Mouse (Mus musculus) myocyte (in vitro differentiated cells): ENCODE results near the gene Cd2ap. TPM values are rescaled to one million over a fixed set of nuclear protein-coding genes. Genes with fewer than 3 reads are reported as not detected.

ENCODE experiments used
- H3K27me3 ChIP-seq: one replicate; pipeline ENCODE4 v1.6.1; 2011; ENCODE audit not compliant: control insufficient read depth, insufficient read depth, insufficient read length
- H3K36me3 ChIP-seq: one replicate; pipeline ENCODE4 v1.6.1; 2011; ENCODE audit not compliant: control insufficient read depth, insufficient read depth
- H3K4me2 ChIP-seq: one replicate; pipeline ENCODE4 v1.6.1; 2011; ENCODE audit warnings: low read depth, control low read depth
- H3K4me3 ChIP-seq: one replicate; pipeline ENCODE4 v1.5.1; 2011; ENCODE audit warnings: mild to moderate bottlenecking, control low read depth, moderate library complexity
- H3K79me2 ChIP-seq: one replicate; pipeline ENCODE4 v1.6.1; 2011; ENCODE audit not compliant: control insufficient read depth, insufficient read depth
- H3ac ChIP-seq: one replicate; pipeline ENCODE4 v1.6.1; 2011; ENCODE audit not compliant: control insufficient read depth, insufficient read length
- CEBPB ChIP-seq: IDR thresholded peaks from 2 replicates; pipeline ENCODE4 v1.6.1; 2011; ENCODE audit warnings: mild to moderate bottlenecking, moderate library complexity; ENCODE audit not compliant: poor library complexity, insufficient read depth, severe bottlenecking
- E2F4 ChIP-seq: IDR thresholded peaks from one replicate; pipeline ENCODE4 v1.6.1; 2011; ENCODE audit warnings: mild to moderate bottlenecking, control low read depth, moderate library complexity; ENCODE audit not compliant: insufficient read depth
- MAX ChIP-seq: IDR thresholded peaks from one replicate; pipeline ENCODE4 v1.6.1; 2011; ENCODE audit warnings: low read depth, mild to moderate bottlenecking, control low read depth
- MYOD1 ChIP-seq, 3 experiments: IDR thresholded peaks; one replicate each; pipeline ENCODE4 v1.6.1; 2011; ENCODE audit warnings: control low read depth in 2 of 3, low read depth in 2 of 3, mild to moderate bottlenecking in 2 of 3, moderate library complexity in 1 of 3; ENCODE audit not compliant: insufficient read length in 2 of 3, control insufficient read depth in 1 of 3
- MYOG ChIP-seq, 3 experiments: IDR thresholded peaks; one replicate each; pipeline ENCODE4 v1.6.1; 2011; ENCODE audit warnings: control low read depth in 2 of 3, low read depth in 2 of 3, mild to moderate bottlenecking in 2 of 3; ENCODE audit not compliant: insufficient read length in 2 of 3, control insufficient read depth in 1 of 3, insufficient read depth in 1 of 3
- POLR2A ChIP-seq: IDR thresholded peaks from one replicate; pipeline ENCODE4 v1.6.1; 2011; ENCODE audit warnings: low read depth, mild to moderate bottlenecking, control low read depth, moderate library complexity; ENCODE audit not compliant: insufficient read length
- POLR2AphosphoS2 ChIP-seq: IDR thresholded peaks from one replicate; pipeline ENCODE4 v1.6.1; 2011; ENCODE audit warnings: low read depth, control low read depth; ENCODE audit not compliant: insufficient read length
- REST ChIP-seq: IDR thresholded peaks from one replicate; pipeline ENCODE4 v1.6.1; 2011; ENCODE audit warnings: mild to moderate bottlenecking, control low read depth, moderate library complexity; ENCODE audit not compliant: insufficient read depth, insufficient read length
- SRF ChIP-seq: IDR thresholded peaks from one replicate; pipeline ENCODE4 v1.6.1; 2011; ENCODE audit warnings: low read depth; ENCODE audit not compliant: control insufficient read depth, insufficient read length
- TCF12 ChIP-seq: IDR thresholded peaks from one replicate; pipeline ENCODE4 v1.6.1; 2011; ENCODE audit warnings: mild to moderate bottlenecking, control low read depth; ENCODE audit not compliant: poor library complexity, insufficient read depth, severe bottlenecking
- TCF3 ChIP-seq: IDR thresholded peaks from one replicate; pipeline ENCODE4 v1.6.1; 2011; ENCODE audit warnings: low read depth, control low read depth; ENCODE audit not compliant: insufficient read length
- USF1 ChIP-seq: IDR thresholded peaks from one replicate; pipeline ENCODE4 v1.6.1; 2011; ENCODE audit warnings: low read depth, mild to moderate bottlenecking, control low read depth, moderate library complexity
- polyA plus RNA-seq: library from polyadenylated mRNA; unstranded; fragments of >200 nt; fragmentation: generic; extraction: Trizol; gene quantifications from one replicate; pipeline ENCODE4 v1.2.1, GENCODE M21; 2012; ENCODE audit warnings: missing spikeins

Gene Cd2ap
- 2.3 TPM for polyA plus RNA-seq

- Histone ChIP-seq H3K4me2 (peak within 1 kb of the TSS; percentile 87), H3K79me2 (peaks cover 41% of the 10 kb centered on the region), H3K36me3 (no peaks in the 10 kb centered on the region), H3K4me3 (peak within 1 kb of the TSS; percentile 67), H3ac (peak within 1 kb of the TSS; percentile 94), H3K27me3 (no peaks in the 10 kb centered on the region)
- TF ChIP-seq TCF3 (peak; percentile 44), MYOG (IDR thresholded peaks at IDR 0.05; ENCODE audit: control insufficient read depth in 1 of 3, insufficient read depth in 1 of 3, insufficient read length in 2 of 3, low read depth in 2 of 3) (peak in 2 of 3 experiments; percentile 69 to 81), MYOD1 (IDR thresholded peaks at IDR 0.05; ENCODE audit: control insufficient read depth in 1 of 3, insufficient read length in 2 of 3, low read depth in 2 of 3) (peak in 2 of 3 experiments; percentile 64 to 87), TCF12 (no peak), REST (no peak), CEBPB (no peak), USF1 (no peak), SRF (no peak), POLR2A (peak; percentile 80), POLR2AphosphoS2 (peak; percentile 86), E2F4 (no peak), MAX (no peak)
Observed at GRCm38 (mm10) chr17:42876001-42876903, at the start of gene Cd2ap. Gene Cd2ap (minus strand): TSS chr17:42876665.

DNA sequence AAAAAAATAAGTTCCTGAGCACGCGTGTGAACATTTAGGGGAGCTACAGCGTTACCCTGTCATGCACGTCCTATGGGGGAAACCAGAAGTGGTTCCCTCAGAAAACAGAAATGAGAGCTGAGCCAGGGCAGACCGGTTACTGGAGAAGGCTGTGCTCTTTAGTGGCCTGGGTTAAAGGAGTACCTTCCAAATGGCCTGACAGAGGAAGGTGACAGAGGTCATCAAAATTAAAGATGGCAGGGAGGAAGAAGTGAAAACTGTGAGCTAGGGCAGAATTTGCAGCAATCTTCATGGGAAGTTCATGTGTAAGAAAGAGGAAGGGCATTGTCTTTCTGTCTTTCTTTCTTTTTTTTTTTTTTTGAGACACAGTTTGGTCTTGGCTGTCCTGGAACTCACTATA, 48.3 kb upstream of the Cd2ap start:
- H3K79me2 ChIP-seq: no peaks in the 10 kb centered on the region
- TF ChIP-seq POLR2A: no peak
- TF ChIP-seq CEBPB: no peak
- TF ChIP-seq TCF12: no peak
- TF ChIP-seq USF1: no peak
- no peak for TF ChIP-seq REST
- no peak for TF ChIP-seq TCF3
- TF ChIP-seq POLR2AphosphoS2: no peak
- TF ChIP-seq MYOD1 (IDR thresholded peaks at IDR 0.05; ENCODE audit: control insufficient read depth in 1 of 3, insufficient read length in 2 of 3, low read depth in 2 of 3): no peak
- no peak for TF ChIP-seq MAX
- no peaks in the 10 kb centered on the region for H3K27me3 ChIP-seq
- H3K36me3 ChIP-seq: no peaks in the 10 kb centered on the region
- no peak overlapping the region for H3K4me2 ChIP-seq
- H3K4me3 ChIP-seq: no peak overlapping the region
- H3ac ChIP-seq: no peak overlapping the region

DNA sequence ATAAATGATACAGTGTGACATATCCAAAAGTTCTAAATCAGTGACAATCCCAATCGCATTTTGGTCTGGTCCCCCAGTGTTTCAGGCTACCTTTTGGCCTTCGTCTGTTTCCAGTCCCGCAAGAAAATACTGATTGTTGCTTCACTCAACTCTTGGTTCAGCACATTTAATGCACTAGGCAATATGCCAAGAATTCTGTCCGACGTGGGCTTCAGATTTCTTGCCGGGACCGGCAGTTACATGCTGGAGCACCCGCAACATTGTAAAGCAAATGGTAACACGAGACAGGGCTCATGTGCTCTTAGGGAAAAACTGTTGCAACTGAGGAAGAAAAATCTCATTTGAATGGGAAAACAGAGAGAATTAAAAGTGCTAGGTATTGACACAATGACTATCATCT, 42.3 kb upstream of the Cd2ap start:
- H3K36me3 ChIP-seq: no peaks in the 10 kb centered on the region
- H3K4me2 ChIP-seq: no peak overlapping the region
- H3K4me3 ChIP-seq: no peak overlapping the region
- TF ChIP-seq E2F4 (no peak), TCF12 (no peak), USF1 (no peak), TCF3 (no peak), MAX (no peak), REST (no peak), CEBPB (no peak), MYOD1 (IDR thresholded peaks at IDR 0.05; ENCODE audit: control insufficient read depth in 1 of 3, insufficient read length in 2 of 3, low read depth in 2 of 3) (no peak), MYOG (IDR thresholded peaks at IDR 0.05; ENCODE audit: control insufficient read depth in 1 of 3, insufficient read depth in 1 of 3, insufficient read length in 2 of 3, low read depth in 2 of 3) (no peak), POLR2AphosphoS2 (no peak)
- no peaks in the 10 kb centered on the region for H3K27me3 ChIP-seq
- no peaks in the 10 kb centered on the region for H3K79me2 ChIP-seq
- no peak overlapping the region for H3ac ChIP-seq

GRCm38 (mm10) chr17:42914726-42915125, 38.3 kb upstream of the Cd2ap start:
- H3K79me2 ChIP-seq: no peaks in the 10 kb centered on the region
- H3K4me2 ChIP-seq: no peak overlapping the region
- no peak overlapping the region for H3K4me3 ChIP-seq
- H3K36me3 ChIP-seq: no peaks in the 10 kb centered on the region
- no peak overlapping the region for H3ac ChIP-seq
- no peak for TF ChIP-seq MYOD1 (IDR thresholded peaks at IDR 0.05; ENCODE audit: control insufficient read depth in 1 of 3, insufficient read length in 2 of 3, low read depth in 2 of 3)
- no peak for TF ChIP-seq TCF12
- TF ChIP-seq USF1: no peak
- no peak for TF ChIP-seq REST
- no peak for TF ChIP-seq CEBPB
- TF ChIP-seq SRF: no peak
- no peak for TF ChIP-seq POLR2A
- no peak for TF ChIP-seq E2F4
- no peaks in the 10 kb centered on the region for H3K27me3 ChIP-seq

DNA sequence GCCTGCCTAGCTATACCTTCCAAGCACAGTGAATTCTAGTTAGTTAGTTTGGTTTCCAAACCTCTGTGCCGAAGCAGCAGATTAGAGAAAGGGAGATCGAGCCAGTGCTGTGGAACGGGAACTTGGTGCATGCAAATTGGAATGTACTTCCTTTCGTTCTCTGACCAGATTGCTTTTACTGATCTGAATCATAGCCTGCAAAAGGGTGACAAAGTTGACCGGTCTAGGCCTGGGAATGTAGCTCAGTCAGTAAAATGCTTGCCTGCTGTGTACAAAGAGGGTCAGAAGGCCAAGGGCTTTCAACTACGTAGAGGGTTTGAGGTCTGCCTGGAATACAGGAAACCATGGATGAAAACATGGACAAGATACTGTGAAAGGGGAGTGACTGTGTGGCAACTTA, 35.7 kb upstream of the Cd2ap start:
- no peaks in the 10 kb centered on the region for H3K79me2 ChIP-seq
- H3K36me3 ChIP-seq: no peaks in the 10 kb centered on the region
- H3K4me3 ChIP-seq: no peak overlapping the region
- no peaks in the 10 kb centered on the region for H3K27me3 ChIP-seq
- no peak for TF ChIP-seq REST
- TF ChIP-seq USF1: no peak
- TF ChIP-seq MYOD1 (IDR thresholded peaks at IDR 0.05; ENCODE audit: control insufficient read depth in 1 of 3, insufficient read length in 2 of 3, low read depth in 2 of 3): no peak
- TF ChIP-seq SRF: no peak
- no peak for TF ChIP-seq TCF3
- TF ChIP-seq CEBPB: no peak
- TF ChIP-seq MYOG (IDR thresholded peaks at IDR 0.05; ENCODE audit: control insufficient read depth in 1 of 3, insufficient read depth in 1 of 3, insufficient read length in 2 of 3, low read depth in 2 of 3): no peak
- TF ChIP-seq E2F4: no peak
- TF ChIP-seq POLR2A: no peak
- no peak for TF ChIP-seq POLR2AphosphoS2
- no peak for TF ChIP-seq TCF12
- no peak for TF ChIP-seq MAX
- H3K4me2 ChIP-seq: no peak overlapping the region
- no peak overlapping the region for H3ac ChIP-seq
